Mouse (Mus musculus): ENCODE data around the gene Kcnab2. TPM values are rescaled to one million over a fixed set of nuclear protein-coding genes. Genes with fewer than 3 reads are reported as not detected.

Kcnab2 gene
- polyA plus RNA-seq, 1 experiment from 2014 or later: 2.6 TPM

DNA sequence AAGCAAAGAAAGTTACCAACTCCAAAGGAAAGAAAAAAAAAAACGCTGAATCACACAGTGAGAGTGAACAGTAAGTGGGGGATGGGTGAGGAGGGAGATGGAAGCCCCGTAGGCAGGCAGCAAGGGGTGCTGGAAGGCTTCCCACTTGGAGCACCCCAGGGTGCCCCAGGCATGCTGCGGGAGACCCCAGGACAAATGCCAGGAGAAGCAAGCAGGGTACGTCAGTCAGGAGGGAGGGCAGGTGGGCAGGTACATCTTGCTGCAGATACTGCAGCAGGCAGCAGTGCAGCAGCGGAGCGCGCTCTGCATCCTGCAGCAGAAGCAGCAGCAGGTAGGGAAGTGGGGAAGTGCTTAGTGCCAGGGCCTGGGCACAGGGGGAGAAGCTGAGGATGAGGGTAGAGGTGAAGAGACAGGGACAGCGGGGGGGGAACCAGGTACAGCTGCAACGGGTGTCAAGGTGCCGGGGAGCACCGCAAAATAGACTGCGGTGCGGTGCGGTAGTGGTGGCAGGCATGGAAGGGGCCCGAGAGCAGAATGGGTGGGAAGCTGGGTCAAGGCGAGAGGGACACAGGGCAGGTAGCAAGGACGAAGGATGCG lies 1.1 kb downstream of the Kcnab2 start, which contains the start of gene Nphp4:
Gene Nphp4, plus strand, starts transcription at position 280 of the 597 bp plus-strand sequence.
- H3K9me3 ChIP-seq (ENCODE audit: low read length): 0 out of 2 replicates have a peak, but pooled peaks cover 3% of the 10 kb centered on the region
- DNase-seq (ENCODE audit: low spot score) (no peak), ATAC-seq (no peak)
- H3K27ac ChIP-seq (ENCODE audit: low read length): no peak within 1 kb of the TSS
- no peaks in the 10 kb centered on the region for H3K27me3 ChIP-seq (replicated peaks; ENCODE audit: insufficient read depth, low read length)
- TF ChIP-seq CTCF (IDR thresholded peaks at IDR 0.05): no peak
- TF ChIP-seq EP300 (IDR thresholded peaks at IDR 0.05): no peak
- H3K4me2 ChIP-seq (replicated peaks; ENCODE audit: low read depth, low read length): peak within 1 kb of the TSS; percentile 81
- H3K9ac ChIP-seq (replicated peaks; ENCODE audit: low read depth): peak within 1 kb of the TSS; percentile 58; the same call in 1 of the 2 replicates
- H3K36me3 ChIP-seq (ENCODE audit: insufficient read depth, low read length): no peaks in the 10 kb centered on the region
- 4% methylated on average over 18 of the region's 18 CpGs for WGBS
- H3K4me1 ChIP-seq (ENCODE audit: insufficient read depth, low read depth, low read length): 0 out of 2 replicates have a peak, but pooled peaks cover 3% of the 10 kb centered on the region
- peak within 1 kb of the TSS; percentile 77 for H3K4me3 ChIP-seq (ENCODE audit: low read depth, low read length)

DNA sequence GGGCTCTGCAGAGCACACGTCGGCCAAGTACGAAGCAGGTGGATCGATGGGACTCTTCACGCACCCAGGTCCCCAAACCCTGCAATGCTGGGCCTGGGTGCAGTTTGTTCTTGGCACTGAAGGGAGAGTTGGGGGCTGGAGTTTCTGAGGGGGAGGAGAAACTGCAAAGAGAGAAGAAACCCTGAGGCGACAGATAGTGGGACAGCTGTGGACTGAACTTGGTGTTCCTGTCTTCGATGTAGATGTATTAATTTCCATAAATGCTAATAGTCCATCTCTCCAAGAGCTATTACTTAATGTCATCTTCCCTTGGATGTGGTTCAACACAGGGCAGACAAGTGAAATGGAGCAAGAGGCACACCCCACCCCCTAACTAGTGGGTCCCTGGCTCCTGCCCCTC lies 1.7 kb downstream of the Kcnab2 start:
- ATAC-seq (no peak), DNase-seq (ENCODE audit: low spot score) (no peak)
- H3K27ac ChIP-seq (ENCODE audit: low read length): no peak overlapping the region
- TF ChIP-seq EP300 (IDR thresholded peaks at IDR 0.05): no peak
- TF ChIP-seq CTCF (IDR thresholded peaks at IDR 0.05): no peak
- H3K27me3 ChIP-seq (replicated peaks; ENCODE audit: insufficient read depth, low read length): no peaks in the 10 kb centered on the region
- H3K9ac ChIP-seq (replicated peaks; ENCODE audit: low read depth): no peak overlapping the region
- no peak overlapping the region for H3K4me3 ChIP-seq (ENCODE audit: low read depth, low read length)
- H3K36me3 ChIP-seq (ENCODE audit: insufficient read depth, low read length): no peaks in the 10 kb centered on the region
- H3K4me1 ChIP-seq (ENCODE audit: insufficient read depth, low read depth, low read length): 0 out of 2 replicates have a peak, but pooled peaks cover 3% of the 10 kb centered on the region
- no peak overlapping the region for H3K4me2 ChIP-seq (replicated peaks; ENCODE audit: low read depth, low read length)
- 0 out of 2 replicates have a peak, but pooled peaks cover 3% of the 10 kb centered on the region for H3K9me3 ChIP-seq (ENCODE audit: low read length)
- WGBS: 77% methylated on average over 7 of the region's 7 CpGs

DNA sequence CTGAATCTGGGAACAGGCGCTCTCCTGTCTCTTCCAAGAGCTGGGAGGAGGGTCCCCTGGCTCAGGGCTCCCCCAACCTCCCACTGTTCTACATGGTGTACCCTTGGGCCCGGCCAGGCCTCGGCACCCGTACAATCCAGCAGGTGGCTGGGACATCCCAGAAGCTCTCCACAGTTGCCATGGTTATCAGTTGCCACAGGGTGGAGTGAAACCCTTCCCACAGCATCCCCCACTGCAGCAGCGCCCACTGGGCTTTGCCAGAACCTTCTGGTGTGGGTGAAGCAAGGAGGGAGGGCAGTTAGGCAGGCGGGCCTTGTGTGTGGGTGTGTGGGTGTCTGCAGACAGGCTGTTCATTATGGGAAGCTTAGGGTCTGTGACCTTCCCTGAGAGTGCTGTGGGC lies 9.7 kb downstream of the Kcnab2 start:
- TF ChIP-seq CTCF (IDR thresholded peaks at IDR 0.05) (no peak), EP300 (IDR thresholded peaks at IDR 0.05) (no peak)
- no peaks in the 10 kb centered on the region for H3K4me1 ChIP-seq (ENCODE audit: insufficient read depth, low read depth, low read length)
- no peak overlapping the region for H3K9ac ChIP-seq (replicated peaks; ENCODE audit: low read depth)
- H3K36me3 ChIP-seq (ENCODE audit: insufficient read depth, low read length): no peaks in the 10 kb centered on the region
- H3K4me3 ChIP-seq (ENCODE audit: low read depth, low read length): no peak overlapping the region
- H3K27me3 ChIP-seq (replicated peaks; ENCODE audit: insufficient read depth, low read length): no peaks in the 10 kb centered on the region
- 73% methylated on average over 6 of the region's 6 CpGs for WGBS
- no peak for DNase-seq (ENCODE audit: low spot score)
- H3K27ac ChIP-seq (ENCODE audit: low read length): no peak overlapping the region
- no peak for ATAC-seq
- 0 out of 2 replicates have a peak, but pooled peaks cover 3% of the 10 kb centered on the region for H3K9me3 ChIP-seq (ENCODE audit: low read length)
- H3K4me2 ChIP-seq (replicated peaks; ENCODE audit: low read depth, low read length): no peak overlapping the region

DNA sequence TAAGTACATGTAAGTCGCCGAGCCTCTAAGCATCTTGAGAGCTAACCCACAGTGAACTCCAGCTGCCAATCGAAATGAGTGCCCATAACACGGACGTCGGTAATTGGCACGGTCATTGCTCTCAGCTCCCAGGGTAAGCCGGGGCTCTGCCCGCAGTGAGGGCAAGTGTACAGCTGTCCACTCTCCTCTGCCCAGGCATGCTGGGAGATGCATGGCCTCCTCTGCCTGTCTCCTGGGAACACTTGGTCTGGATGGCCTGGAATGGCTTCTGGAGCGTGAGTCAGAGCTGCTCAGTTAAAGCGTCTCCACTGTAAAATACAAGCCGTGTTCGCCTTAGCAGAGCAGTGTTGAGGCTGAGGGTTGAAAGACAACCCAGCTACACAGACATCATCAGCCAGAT lies 11.1 kb downstream of the Kcnab2 start:
- Histone ChIP-seq H3K9ac (replicated peaks; ENCODE audit: low read depth) (no peak overlapping the region), H3K9me3 (ENCODE audit: low read length) (0 out of 2 replicates have a peak, but pooled peaks cover under 1% of the 10 kb centered on the region), H3K27ac (ENCODE audit: low read length) (no peak overlapping the region), H3K27me3 (replicated peaks; ENCODE audit: insufficient read depth, low read length) (no peaks in the 10 kb centered on the region), H3K36me3 (ENCODE audit: insufficient read depth, low read length) (no peaks in the 10 kb centered on the region), H3K4me2 (replicated peaks; ENCODE audit: low read depth, low read length) (no peak overlapping the region), H3K4me3 (ENCODE audit: low read depth, low read length) (no peak overlapping the region), H3K4me1 (ENCODE audit: insufficient read depth, low read depth, low read length) (no peaks in the 10 kb centered on the region)
- no peak for TF ChIP-seq EP300 (IDR thresholded peaks at IDR 0.05)
- TF ChIP-seq CTCF (IDR thresholded peaks at IDR 0.05): no peak
- DNase-seq (ENCODE audit: low spot score) (no peak), ATAC-seq (no peak)
- WGBS: 81% methylated on average over 13 of the region's 13 CpGs

- WGBS: 40% methylated on average over 8 of the region's 8 CpGs
- Histone ChIP-seq H3K4me2 (replicated peaks; ENCODE audit: low read depth, low read length) (no peak overlapping the region), H3K4me1 (ENCODE audit: insufficient read depth, low read depth, low read length) (no peaks in the 10 kb centered on the region), H3K27ac (ENCODE audit: low read length) (no peak overlapping the region), H3K9ac (replicated peaks; ENCODE audit: low read depth) (no peak overlapping the region), H3K4me3 (ENCODE audit: low read depth, low read length) (no peak overlapping the region), H3K9me3 (ENCODE audit: low read length) (no peaks in the 10 kb centered on the region), H3K27me3 (replicated peaks; ENCODE audit: insufficient read depth, low read length) (no peaks in the 10 kb centered on the region), H3K36me3 (ENCODE audit: insufficient read depth, low read length) (no peaks in the 10 kb centered on the region)
- TF ChIP-seq CTCF (IDR thresholded peaks at IDR 0.05) (no peak), EP300 (IDR thresholded peaks at IDR 0.05) (no peak)
- no peak for ATAC-seq
- no peak for DNase-seq (ENCODE audit: low spot score)
Measured at GRCm38 (mm10) chr4:152465116-152465515, 12.6 kb downstream of the Kcnab2 start.

- Histone ChIP-seq H3K9me3 (ENCODE audit: low read length) (no peaks in the 10 kb centered on the region), H3K9ac (replicated peaks; ENCODE audit: low read depth) (no peak overlapping the region), H3K27me3 (replicated peaks; ENCODE audit: insufficient read depth, low read length) (no peaks in the 10 kb centered on the region), H3K4me2 (replicated peaks; ENCODE audit: low read depth, low read length) (no peak overlapping the region), H3K4me1 (ENCODE audit: insufficient read depth, low read depth, low read length) (no peaks in the 10 kb centered on the region), H3K4me3 (ENCODE audit: low read depth, low read length) (no peak overlapping the region), H3K36me3 (ENCODE audit: insufficient read depth, low read length) (no peaks in the 10 kb centered on the region), H3K27ac (ENCODE audit: low read length) (no peak overlapping the region)
- no peak for TF ChIP-seq EP300 (IDR thresholded peaks at IDR 0.05)
- DNase-seq (ENCODE audit: low spot score) (no peak), ATAC-seq (no peak)
- WGBS: 78% methylated on average over 9 of the region's 9 CpGs
Measured at GRCm38 (mm10) chr4:152463147-152463546, 14.5 kb downstream of the Kcnab2 start.

All from lung, postnatal 0 days (tissue).